Mouse (Mus musculus): ENCODE results near the gene Rps6ka5. TPM values are rescaled to one million over a fixed set of nuclear protein-coding genes. Genes with fewer than 3 reads are reported as not detected.

The Rps6ka5 gene
- polyA plus RNA-seq, 1 experiment from 2014 or later: 2.5 TPM

DNA sequence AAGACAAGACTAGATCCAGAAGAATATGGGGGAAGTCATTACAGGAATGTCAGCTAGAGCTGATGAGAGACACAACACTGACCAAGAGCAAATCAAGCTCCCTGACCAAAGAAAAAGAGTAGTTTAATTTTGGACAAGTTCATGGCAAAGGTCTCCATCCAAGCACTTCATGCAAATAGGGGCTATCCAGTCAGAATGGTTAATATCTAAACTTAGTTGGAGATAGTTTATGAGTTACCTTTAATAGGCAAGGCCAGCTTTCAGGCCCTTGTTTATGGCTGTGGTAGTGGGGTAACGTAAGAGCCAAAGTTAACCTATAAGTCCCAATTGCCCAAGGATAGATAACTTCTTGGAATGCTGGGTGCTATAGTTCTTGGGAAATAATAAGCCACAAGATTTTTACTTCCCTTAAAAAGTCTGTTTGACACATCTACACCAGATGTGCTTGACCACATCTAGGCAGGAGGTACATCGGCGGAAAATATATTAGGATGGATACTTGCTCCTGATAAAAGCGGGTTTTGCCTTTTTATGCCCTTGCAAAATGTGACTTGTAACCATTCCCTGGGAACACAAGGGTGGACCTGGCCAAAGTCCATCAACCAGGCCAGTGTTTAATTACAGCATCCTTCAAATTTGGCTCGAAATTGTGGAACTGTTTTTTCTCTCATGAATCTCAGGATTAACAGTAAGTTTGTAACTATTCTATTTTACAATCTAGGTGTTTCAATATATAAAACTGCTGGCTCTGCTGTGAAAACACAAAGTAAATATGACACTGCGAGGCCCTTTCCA lies 97.5 kb downstream of the Rps6ka5 start:
- peaks cover 2% of the 10 kb centered on the region for H3K27me3 ChIP-seq
- no peak for DNase-seq (ENCODE audit: low read depth, low spot score)
- ChIA-PET CTCF (no interaction called here), POLR2A (no interaction called here)
- in situ Hi-C loops (cut with MboI; ENCODE audit: low pct_unique_long_range_greater_than_20kb): no loop called here
- no peak for ATAC-seq
- TF ChIP-seq CTCF (IDR thresholded peaks at IDR 0.05): no peak

DNA sequence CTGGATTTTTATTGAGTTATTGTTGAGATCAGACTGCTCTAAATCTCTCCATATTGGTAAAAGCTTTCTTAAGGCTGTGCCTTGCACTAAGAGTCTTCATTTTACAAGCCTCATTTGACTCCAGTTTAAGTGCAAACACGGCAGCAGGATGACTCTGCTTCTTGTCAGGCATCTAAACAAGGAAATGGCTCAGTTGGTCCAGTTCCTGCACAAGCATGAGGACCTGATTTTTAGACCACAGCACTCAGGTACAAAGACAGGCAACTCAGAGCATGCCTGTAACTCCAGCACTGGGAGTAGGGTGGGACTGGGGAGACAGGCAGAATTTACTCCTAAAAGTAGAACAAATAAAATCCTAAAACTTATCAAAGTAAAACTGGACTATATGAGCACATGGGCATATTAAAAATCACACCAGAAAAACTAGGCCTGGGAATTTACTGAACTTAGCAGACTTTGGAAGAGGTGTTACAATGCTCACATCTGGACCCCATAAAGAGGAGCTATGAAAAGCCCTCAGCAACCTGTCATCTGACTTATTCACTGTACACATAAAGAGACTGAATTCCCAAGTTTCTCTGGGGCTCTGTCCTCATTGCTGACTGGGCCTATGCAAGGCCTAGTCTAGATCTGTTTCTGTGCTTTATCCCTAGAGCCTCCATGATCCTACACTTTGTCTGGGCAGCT lies 99.6 kb downstream of the Rps6ka5 start:
- H3K27me3 ChIP-seq: peaks cover 3% of the 10 kb centered on the region
- DNase-seq (ENCODE audit: low read depth, low spot score) (no peak), ATAC-seq (no peak)
- no peak for TF ChIP-seq CTCF (IDR thresholded peaks at IDR 0.05)
- POLR2A ChIA-PET: no interaction called here
- CTCF ChIA-PET: interaction anchor here (1.5 kb wide), 1 partner anchor 222 kb away, joined by 4 read pairs; no protein-coding TSS in a partner anchor
- in situ Hi-C loops (cut with MboI; ENCODE audit: low pct_unique_long_range_greater_than_20kb): no loop called here

DNA sequence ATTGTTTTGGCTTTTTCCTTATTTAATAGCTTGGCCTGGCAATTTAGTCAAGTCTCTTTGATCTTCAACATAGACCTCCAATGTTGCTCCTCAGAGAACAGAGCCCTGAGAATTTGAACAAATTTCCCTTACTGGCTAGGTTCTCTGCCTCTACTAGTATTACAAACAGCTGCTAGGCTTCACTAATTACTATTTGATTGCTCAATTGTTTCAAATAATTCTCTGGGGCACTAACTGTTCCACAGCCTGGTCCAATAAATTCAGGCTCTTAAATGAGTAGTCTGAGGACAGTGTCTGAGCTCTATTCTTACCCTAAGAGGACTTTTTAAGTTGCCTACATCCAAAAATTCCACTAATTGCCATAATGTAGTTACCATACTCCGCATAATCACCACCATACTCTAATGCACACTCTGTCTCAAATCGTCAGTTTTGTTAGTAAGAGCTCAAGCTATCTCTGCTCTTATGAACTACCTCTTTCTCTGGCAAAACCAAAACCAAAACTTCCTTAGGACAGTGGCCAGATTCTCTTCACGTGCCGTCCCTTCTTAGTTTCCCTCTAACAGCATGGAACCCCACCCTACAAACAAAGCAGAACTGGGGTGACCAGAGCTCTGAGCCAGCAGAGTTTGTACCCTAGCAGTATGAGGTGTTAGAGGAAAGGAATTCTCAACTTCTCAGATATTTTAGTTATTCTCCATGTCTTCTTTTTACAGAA lies 100.4 kb downstream of the Rps6ka5 start:
- DNase-seq (ENCODE audit: low read depth, low spot score): no peak
- ATAC-seq: no peak

DNA sequence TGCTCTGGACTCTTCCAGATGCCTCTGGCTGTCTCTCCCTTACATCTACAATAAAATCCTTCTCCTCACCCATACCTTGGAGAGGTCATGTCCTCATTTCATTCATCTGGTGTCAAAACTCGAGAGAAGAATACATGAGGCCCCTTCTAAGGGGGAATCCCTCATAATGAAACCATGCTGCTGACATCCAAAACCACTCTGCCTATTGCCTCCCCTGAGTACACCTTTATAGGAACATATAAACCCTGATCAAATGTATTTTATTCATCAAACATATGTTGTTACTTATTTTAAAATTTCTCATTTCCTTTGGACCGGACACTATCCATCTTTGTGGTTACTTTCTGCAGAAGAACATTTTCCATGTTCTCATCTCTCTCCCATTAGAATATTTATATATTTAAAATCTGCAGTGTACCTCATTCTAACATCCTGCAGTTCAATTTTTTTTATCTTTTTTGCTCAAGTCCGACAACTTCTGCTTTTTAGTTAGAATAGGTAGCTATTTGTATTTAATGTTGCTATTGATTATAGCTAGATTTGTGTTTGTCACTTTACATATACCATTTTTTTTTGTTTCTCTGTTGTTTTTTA lies 101.8 kb downstream of the Rps6ka5 start:
- ChIA-PET POLR2A (no interaction called here), CTCF (interaction anchor here (1.4 kb wide), 1 partner anchor 19 kb away, joined by 3 read pairs; no protein-coding TSS in a partner anchor)

More for the DNA sequence above, 100.4 kb downstream of the Rps6ka5 start:
- ChIA-PET CTCF (interaction anchor here (1.4 to 1.5 kb wide), 2 partner anchors 20 to 223 kb away, joined by 3 to 4 read pairs; no protein-coding TSS in a partner anchor), POLR2A (no interaction called here)
- H3K27me3 ChIP-seq: peaks cover 3% of the 10 kb centered on the region
- TF ChIP-seq CTCF (IDR thresholded peaks at IDR 0.05): no peak
- in situ Hi-C loops (cut with MboI; ENCODE audit: low pct_unique_long_range_greater_than_20kb): no loop called here

DNA sequence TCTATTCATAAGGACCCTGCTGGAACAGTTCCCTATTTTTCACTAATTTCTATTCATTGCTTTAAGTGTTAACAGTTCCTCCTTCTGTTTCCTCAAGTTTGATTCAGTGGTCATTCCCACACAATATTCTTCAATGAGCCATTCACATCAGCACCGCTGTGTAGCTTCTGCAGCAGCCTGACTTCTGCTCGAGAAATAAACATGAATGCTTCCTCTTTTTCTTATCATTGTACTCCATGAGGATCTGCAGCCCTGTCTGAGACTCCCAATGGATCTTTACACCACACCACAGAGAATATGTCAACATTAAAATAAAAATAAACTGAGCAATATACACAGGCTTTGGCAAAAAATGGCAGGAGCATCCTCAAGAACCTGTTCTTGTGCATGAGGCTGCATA lies 111.5 kb downstream of the Rps6ka5 start:
- no peaks in the 10 kb centered on the region for H3K27me3 ChIP-seq
- POLR2A ChIA-PET: no interaction called here
- ATAC-seq (no peak), DNase-seq (ENCODE audit: low read depth, low spot score) (no peak)
- CTCF ChIA-PET: no interaction called here
- TF ChIP-seq CTCF (IDR thresholded peaks at IDR 0.05): no peak
- in situ Hi-C loops (cut with MboI; ENCODE audit: low pct_unique_long_range_greater_than_20kb): no loop called here

More for the DNA sequence above, 101.8 kb downstream of the Rps6ka5 start:
- no peak for TF ChIP-seq CTCF (IDR thresholded peaks at IDR 0.05)
- ATAC-seq (no peak), DNase-seq (ENCODE audit: low read depth, low spot score) (no peak)
- H3K27me3 ChIP-seq: peaks cover 3% of the 10 kb centered on the region
- in situ Hi-C loops (cut with MboI; ENCODE audit: low pct_unique_long_range_greater_than_20kb): no loop called here

DNA sequence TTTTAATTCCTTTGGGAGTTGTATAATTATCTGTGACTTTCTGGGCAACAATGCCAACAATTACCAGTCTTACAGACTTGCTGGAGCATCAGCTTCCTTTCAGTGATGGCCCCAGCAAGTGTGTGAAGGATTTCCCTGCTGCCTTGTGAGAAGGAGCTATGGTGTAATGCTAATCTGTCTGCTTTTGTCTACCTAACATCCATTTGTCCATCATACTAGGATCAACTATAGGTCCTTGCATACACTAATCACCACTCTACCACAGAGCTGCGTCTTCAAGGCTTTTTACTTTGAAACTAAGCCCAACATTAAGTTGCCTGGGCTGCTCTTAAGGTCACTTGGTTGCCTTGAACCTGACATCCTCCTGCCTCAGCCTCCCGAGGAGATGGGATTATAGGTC lies 112.9 kb downstream of the Rps6ka5 start:
- ATAC-seq: no peak
- in situ Hi-C loops (cut with MboI; ENCODE audit: low pct_unique_long_range_greater_than_20kb): no loop called here
- POLR2A ChIA-PET: no interaction called here
- no peak for DNase-seq (ENCODE audit: low read depth, low spot score)
- no peak for TF ChIP-seq CTCF (IDR thresholded peaks at IDR 0.05)
- CTCF ChIA-PET: no interaction called here
- no peaks in the 10 kb centered on the region for H3K27me3 ChIP-seq

DNA sequence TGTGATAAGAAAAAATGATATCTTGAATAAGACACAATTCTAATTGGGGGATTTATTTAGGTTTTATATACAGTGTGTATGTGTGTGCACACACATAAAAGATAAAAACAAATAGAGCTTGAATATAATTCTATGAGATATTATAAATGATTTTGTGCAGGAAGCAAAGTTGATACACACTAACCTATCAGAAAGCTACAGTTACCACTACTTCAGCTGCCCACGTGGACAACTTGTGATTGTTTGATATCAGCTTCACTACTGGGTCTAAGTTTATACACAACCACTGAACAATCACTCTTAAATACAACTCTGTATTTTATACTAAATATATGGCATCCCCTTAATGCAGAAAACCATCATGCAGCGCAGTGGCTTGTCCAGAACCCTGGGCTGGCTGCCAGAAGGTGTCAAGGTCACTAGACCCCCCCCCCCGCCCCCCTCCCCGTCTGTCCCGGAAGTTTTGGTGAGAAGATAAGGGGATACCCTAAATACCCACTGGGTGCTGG lies 113.5 kb downstream of the Rps6ka5 start:
- in situ Hi-C loops (cut with MboI; ENCODE audit: low pct_unique_long_range_greater_than_20kb): no loop called here
- ChIA-PET POLR2A (no interaction called here), CTCF (interaction anchor here (1.4 kb wide), 1 partner anchor 24 kb away, joined by 3 read pairs; no protein-coding TSS in a partner anchor)
- DNase-seq (ENCODE audit: low read depth, low spot score) (no peak), ATAC-seq (no peak)
- H3K27me3 ChIP-seq: no peaks in the 10 kb centered on the region
- no peak for TF ChIP-seq CTCF (IDR thresholded peaks at IDR 0.05)

DNA sequence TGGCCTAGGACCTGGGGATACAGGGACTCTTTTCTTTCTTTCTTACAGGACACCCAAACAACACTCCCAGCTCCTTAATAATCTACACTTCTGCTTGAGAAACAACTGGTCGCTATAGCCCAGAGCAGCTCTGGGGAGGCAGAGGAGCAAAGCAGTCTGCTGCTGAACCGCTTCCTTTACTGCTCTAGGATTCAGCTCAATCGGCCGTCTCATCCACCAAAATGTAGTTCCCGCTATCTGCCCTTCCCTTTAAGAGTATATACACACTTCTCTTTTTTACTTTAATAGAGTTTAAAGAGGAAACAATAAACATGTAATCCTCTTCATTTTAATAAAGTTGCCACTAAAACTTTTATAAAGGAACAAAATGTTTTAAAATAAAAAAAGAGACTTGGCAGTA lies 117.0 kb downstream of the Rps6ka5 start:
- no peak for ATAC-seq
- ChIA-PET CTCF (no interaction called here), POLR2A (no interaction called here)
- no peak for TF ChIP-seq CTCF (IDR thresholded peaks at IDR 0.05)
- DNase-seq (ENCODE audit: low read depth, low spot score): no peak
- H3K27me3 ChIP-seq: no peaks in the 10 kb centered on the region
- in situ Hi-C loops (cut with MboI; ENCODE audit: low pct_unique_long_range_greater_than_20kb): loop anchor here (10.0 kb wide), 2 partner anchors 305 to 445 kb away; no protein-coding TSS in a partner anchor

DNA sequence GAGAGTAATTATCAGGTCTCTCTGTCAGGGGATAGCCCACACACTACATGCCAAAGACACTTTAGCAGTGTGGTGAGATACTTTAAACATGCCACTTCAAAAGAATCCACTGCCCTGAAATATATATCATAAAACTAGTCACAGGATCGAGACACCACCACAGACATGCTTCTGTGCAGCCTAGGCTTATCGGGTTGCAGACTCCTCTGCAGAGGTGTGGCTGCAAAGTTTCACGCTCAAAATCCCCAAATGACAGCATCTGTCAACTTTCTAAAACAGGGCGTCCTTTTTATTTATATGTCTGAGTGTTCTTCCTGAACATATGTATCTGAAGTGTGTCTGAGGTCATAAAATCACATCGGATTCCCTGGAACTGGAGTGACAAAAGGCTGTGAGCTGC lies 117.7 kb downstream of the Rps6ka5 start:
- no peak for ATAC-seq
- POLR2A ChIA-PET: no interaction called here
- TF ChIP-seq CTCF (IDR thresholded peaks at IDR 0.05): no peak

DNA sequence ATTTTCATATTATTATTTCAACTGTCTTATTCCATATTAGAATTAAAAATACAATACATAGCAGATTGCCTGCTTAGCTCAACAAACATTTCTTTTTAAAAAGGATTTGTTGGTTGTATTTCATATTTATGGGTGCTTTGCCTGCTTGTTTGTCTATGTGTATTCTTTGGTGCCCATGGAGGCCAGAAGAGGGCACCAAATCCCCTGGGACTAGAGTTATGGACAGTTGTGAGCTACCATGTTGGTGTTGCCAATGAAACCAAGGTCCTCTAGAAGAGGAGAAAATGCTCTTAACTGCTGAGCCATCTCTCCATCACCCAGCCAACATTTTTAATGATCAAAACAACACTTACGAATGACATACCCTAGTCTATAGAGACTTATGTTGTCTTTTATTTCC lies 120.0 kb downstream of the Rps6ka5 start:
- POLR2A ChIA-PET: no interaction called here
- in situ Hi-C loops (cut with MboI; ENCODE audit: low pct_unique_long_range_greater_than_20kb): loop anchor here (10.0 kb wide), 2 partner anchors 308 to 442 kb away; no protein-coding TSS in a partner anchor
- peak; percentile 68 for TF ChIP-seq CTCF (IDR thresholded peaks at IDR 0.05)
- CTCF ChIA-PET: interaction anchor here (1.0 to 1.6 kb wide), 4 partner anchors 19 to 440 kb away, joined by 3 to 5 read pairs (median 4); no protein-coding TSS in a partner anchor
- no peak for DNase-seq (ENCODE audit: low read depth, low spot score)
- no peak for ATAC-seq
- H3K27me3 ChIP-seq: no peaks in the 10 kb centered on the region

More for the DNA sequence above, 117.7 kb downstream of the Rps6ka5 start:
- CTCF ChIA-PET: no interaction called here
- in situ Hi-C loops (cut with MboI; ENCODE audit: low pct_unique_long_range_greater_than_20kb): loop anchor here (10.0 kb wide), 2 partner anchors 306 to 444 kb away; no protein-coding TSS in a partner anchor
- no peak for DNase-seq (ENCODE audit: low read depth, low spot score)
- no peaks in the 10 kb centered on the region for H3K27me3 ChIP-seq
